Mouse (Mus musculus): ENCODE measurements around the gene Ifi204. TPM values are rescaled to one million over a fixed set of nuclear protein-coding genes. Genes with fewer than 3 reads are reported as not detected.
"Not testable (repeated sequence)": the region's sequence is repeated elsewhere in the genome, so short reads cannot be mapped to it uniquely, and the experiment has no call there.

The Ifi204 gene
- polyA plus RNA-seq, 1 experiment from 2014 or later = 3.9 TPM

DNA sequence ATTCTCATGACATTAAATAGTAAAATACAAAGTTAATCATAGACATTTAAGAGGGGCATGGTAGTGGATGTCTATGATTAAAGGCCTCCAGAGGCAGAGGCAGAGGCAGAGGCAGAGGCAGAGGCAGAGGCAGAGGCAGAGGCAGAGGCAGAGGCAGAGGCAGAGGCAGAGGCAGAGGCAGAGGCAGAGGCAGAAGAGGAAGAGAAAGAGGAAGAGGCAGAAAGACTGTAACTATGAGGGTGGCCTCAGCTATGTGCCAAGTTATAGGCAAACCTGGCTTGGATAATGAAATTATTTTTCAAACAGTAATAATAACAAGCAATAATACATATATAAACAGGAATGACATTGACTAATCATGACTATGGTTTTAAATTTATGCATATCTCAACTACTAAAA is 26.2 kb downstream of the Ifi204 start:
- Histone ChIP-seq H3K36me3 (ENCODE audit: control insufficient read depth, insufficient read depth) (no peaks in the 10 kb centered on the region), H3K27ac (ENCODE audit: low read length) (no peak overlapping the region), H3K9me3 (replicated peaks; ENCODE audit: control insufficient read depth, low read length) (no peaks in the 10 kb centered on the region), H3K27me3 (ENCODE audit: control insufficient read depth, insufficient read depth, low read depth, low read length) (no peaks in the 10 kb centered on the region), H3K4me2 (ENCODE audit: low read depth, low read length) (no peak overlapping the region), H3K9ac (ENCODE audit: low read depth, low read length) (no peak overlapping the region), H3K4me3 (ENCODE audit: low read depth, low read length) (no peak overlapping the region), H3K4me1 (ENCODE audit: control insufficient read depth, low read depth, low read length) (no peaks in the 10 kb centered on the region)
- ATAC-seq (ENCODE audit: low read depth) = no peak

DNA sequence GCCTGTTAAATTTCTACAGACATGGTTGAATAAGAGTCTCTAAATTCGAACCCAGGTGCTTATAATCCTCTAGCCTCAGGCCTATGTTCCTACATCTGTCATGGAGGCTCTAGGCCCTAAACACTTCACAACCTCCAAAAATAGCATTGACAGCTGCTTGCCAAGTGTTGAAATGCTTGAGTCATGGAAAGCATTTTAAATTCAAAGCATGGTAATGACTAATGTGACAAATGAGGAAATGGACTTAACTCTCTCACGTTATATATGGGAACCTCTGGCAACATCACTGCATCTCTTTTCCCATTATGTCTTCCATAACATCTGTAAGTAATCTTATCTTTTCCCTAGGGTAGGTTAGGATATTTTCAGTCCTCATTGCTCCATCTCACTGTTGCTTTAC is 29.8 kb downstream of the Ifi204 start:
- Histone ChIP-seq H3K4me1 (ENCODE audit: control insufficient read depth, low read depth, low read length) (no peaks in the 10 kb centered on the region), H3K27ac (ENCODE audit: low read length) (no peak overlapping the region), H3K9me3 (replicated peaks; ENCODE audit: control insufficient read depth, low read length) (no peaks in the 10 kb centered on the region), H3K4me2 (ENCODE audit: low read depth, low read length) (no peak overlapping the region), H3K4me3 (ENCODE audit: low read depth, low read length) (no peak overlapping the region), H3K9ac (ENCODE audit: low read depth, low read length) (no peak overlapping the region), H3K27me3 (ENCODE audit: control insufficient read depth, insufficient read depth, low read depth, low read length) (no peaks in the 10 kb centered on the region), H3K36me3 (ENCODE audit: control insufficient read depth, insufficient read depth) (no peaks in the 10 kb centered on the region)
- ATAC-seq (ENCODE audit: low read depth) = no peak
- WGBS (ENCODE audit: insufficient replicate concordance) = 30% methylated on average over 2 of the region's 2 CpGs

DNA sequence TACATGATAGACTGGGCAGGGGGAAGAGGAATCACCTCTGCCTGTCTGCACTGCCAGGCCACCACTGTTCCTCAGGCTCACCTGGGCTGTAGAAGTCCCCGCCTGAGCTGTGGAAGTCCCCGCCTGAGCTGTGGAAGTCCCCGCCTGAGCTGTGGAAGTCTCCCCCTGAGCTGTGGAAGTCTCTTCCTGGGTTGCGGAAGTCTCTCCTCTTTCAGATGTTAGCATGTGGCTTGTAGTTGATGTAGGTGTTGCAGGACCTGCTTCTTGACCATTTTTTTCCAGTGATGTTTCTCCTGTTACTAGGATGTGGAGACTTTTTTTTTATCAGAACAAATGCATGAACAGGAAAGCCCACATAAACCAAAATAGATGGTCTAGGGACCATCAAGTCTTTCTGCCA is 31.7 kb downstream of the Ifi204 start:
- WGBS (ENCODE audit: insufficient replicate concordance) = 58% methylated on average over 4 of the region's 4 CpGs
- not testable (repeated sequence) for H3K4me3 ChIP-seq (ENCODE audit: low read depth, low read length); H3K9ac ChIP-seq (ENCODE audit: low read depth, low read length); H3K36me3 ChIP-seq (ENCODE audit: control insufficient read depth, insufficient read depth); ATAC-seq (ENCODE audit: low read depth); H3K9me3 ChIP-seq (replicated peaks; ENCODE audit: control insufficient read depth, low read length); H3K4me1 ChIP-seq (ENCODE audit: control insufficient read depth, low read depth, low read length); H3K4me2 ChIP-seq (ENCODE audit: low read depth, low read length); H3K27me3 ChIP-seq (ENCODE audit: control insufficient read depth, insufficient read depth, low read depth, low read length); H3K27ac ChIP-seq (ENCODE audit: low read length)

DNA sequence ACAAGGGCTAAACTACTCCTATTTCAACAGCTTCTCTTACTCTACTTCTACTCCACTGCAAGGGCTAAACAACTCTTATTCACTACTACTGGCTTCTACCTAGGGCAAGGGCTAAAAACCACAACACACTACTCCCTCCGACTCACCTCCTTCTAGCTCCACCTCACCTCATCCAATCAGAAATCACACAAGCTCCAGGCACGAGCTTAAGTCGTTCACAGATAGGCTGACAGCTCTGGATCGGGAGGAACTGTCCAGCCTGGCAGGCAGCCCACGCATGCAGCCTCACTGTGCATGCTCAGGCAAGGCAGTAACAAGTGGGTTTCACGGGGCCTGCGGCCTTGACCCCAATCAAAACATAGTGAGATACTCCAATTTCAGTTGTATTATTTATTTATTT is 33.5 kb downstream of the Ifi204 start:
- Histone ChIP-seq H3K9me3 (replicated peaks; ENCODE audit: control insufficient read depth, low read length) (no peaks in the 10 kb centered on the region), H3K4me1 (ENCODE audit: control insufficient read depth, low read depth, low read length) (no peaks in the 10 kb centered on the region), H3K27ac (ENCODE audit: low read length) (no peak overlapping the region), H3K36me3 (ENCODE audit: control insufficient read depth, insufficient read depth) (no peaks in the 10 kb centered on the region), H3K4me2 (ENCODE audit: low read depth, low read length) (no peak overlapping the region), H3K4me3 (ENCODE audit: low read depth, low read length) (no peak overlapping the region), H3K9ac (ENCODE audit: low read depth, low read length) (no peak overlapping the region), H3K27me3 (ENCODE audit: control insufficient read depth, insufficient read depth, low read depth, low read length) (no peaks in the 10 kb centered on the region)
- WGBS (ENCODE audit: insufficient replicate concordance) = 29% methylated on average over 7 of the region's 7 CpGs
- no peak for ATAC-seq (ENCODE audit: low read depth)

Other genes starting within 250 kb of the Ifi204 start
- 0.01 and 0.07 TPM in 2 replicates for gene Ifi214, start 231.0 kb downstream of the Ifi204 start, polyA plus RNA-seq (2015; fragmentation: Nextera tagmentation; extraction: Ambion mirVana)
- gene Ifi213, start 167.7 kb downstream of the Ifi204 start, polyA plus RNA-seq (2015; fragmentation: Nextera tagmentation; extraction: Ambion mirVana) = 0.16 and 0.24 TPM in 2 replicates
- gene Ifi209, start 136.0 kb downstream of the Ifi204 start, polyA plus RNA-seq (2015; fragmentation: Nextera tagmentation; extraction: Ambion mirVana) = 0.78 and 1.1 TPM in 2 replicates
- not detected in 2 replicates for gene Ifi208, start 93.3 kb downstream of the Ifi204 start, polyA plus RNA-seq (2015; fragmentation: Nextera tagmentation; extraction: Ambion mirVana)
- 1.5 and 1.9 TPM in 2 replicates for gene Ifi207, start 25.2 kb downstream of the Ifi204 start, polyA plus RNA-seq (2015; fragmentation: Nextera tagmentation; extraction: Ambion mirVana)
- 1.4 and 2.6 TPM in 2 replicates for gene Ifi211, start 146.1 kb upstream of the Ifi204 start, polyA plus RNA-seq (2015; fragmentation: Nextera tagmentation; extraction: Ambion mirVana)
- gene Mndal, start 175.5 kb upstream of the Ifi204 start, polyA plus RNA-seq (2015; fragmentation: Nextera tagmentation; extraction: Ambion mirVana) = 3.8 and 4.4 TPM in 2 replicates
- 2.3 and 2.4 TPM in 2 replicates for gene Ifi203, start 175.7 kb upstream of the Ifi204 start, polyA plus RNA-seq (2015; fragmentation: Nextera tagmentation; extraction: Ambion mirVana)
- not detected in 2 replicates for gene Ifi202b, start 215.8 kb upstream of the Ifi204 start, polyA plus RNA-seq (2015; fragmentation: Nextera tagmentation; extraction: Ambion mirVana)